Mouse (Mus musculus): ENCODE measurements around the gene Ptprq.

Ptprq gene

GRCm38 (mm10) chr10:107628104-107628503 lies 91.7 kb downstream of the Ptprq start:
- DNase-seq (ENCODE audit: low spot score in 2 of 2) = no peak

GRCm38 (mm10) chr10:107626648-107627047 lies 93.2 kb downstream of the Ptprq start:
- no peak for DNase-seq (ENCODE audit: low spot score in 2 of 2)

GRCm38 (mm10) chr10:107624211-107624610 lies 95.6 kb downstream of the Ptprq start:
- DNase-seq (ENCODE audit: low spot score in 2 of 2) = no peak

DNA sequence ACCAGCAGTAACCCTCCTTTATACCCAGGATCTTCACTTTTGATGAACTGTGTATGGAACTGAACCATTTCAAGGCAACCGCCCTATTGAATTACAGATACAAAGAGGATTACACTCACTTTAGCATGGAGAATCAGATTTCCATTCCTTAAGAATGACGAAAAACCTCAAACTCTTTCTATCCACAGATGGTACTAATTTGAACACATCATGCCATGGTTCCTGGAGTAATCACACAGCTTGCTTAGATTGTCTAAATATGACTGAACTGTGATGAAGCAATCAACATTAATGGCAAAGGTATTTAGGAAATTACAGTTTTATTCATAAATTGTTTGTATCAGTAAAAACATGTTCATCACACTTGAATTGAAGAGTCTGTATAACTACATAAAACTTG lies 104.4 kb downstream of the Ptprq start:
- DNase-seq (ENCODE audit: low spot score in 2 of 2) = no peak

- DNase-seq (ENCODE audit: low spot score in 2 of 2) = no peak
These were observed 118.5 kb downstream of the Ptprq start for GRCm38 (mm10) chr10:107601371-107601770.

GRCm38 (mm10) chr10:107583360-107583759 lies 136.5 kb downstream of the Ptprq start:
- DNase-seq (ENCODE audit: low spot score in 2 of 2) = no peak

DNA sequence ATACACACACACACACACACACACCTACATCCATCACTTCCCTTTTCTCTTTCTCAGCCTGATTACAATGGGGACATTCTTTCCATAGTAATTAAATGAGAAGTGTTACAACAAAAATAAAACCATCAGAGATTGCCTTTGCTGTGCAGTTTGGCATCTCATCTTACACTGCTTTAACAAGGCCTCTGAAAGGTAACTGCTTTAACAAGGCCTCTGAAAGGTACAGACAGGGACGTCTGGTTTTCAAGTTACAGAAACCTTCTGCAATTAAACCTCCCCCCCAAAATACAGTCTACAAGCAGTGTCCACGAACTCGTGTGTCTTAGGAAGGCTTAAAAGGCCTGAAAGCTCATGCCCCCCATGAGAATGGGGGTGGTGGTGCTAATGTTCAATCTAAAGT lies 150.8 kb downstream of the Ptprq start:
- DNase-seq (ENCODE audit: low spot score in 2 of 2) = no peak

GRCm38 (mm10) chr10:107568261-107568660 lies 151.6 kb downstream of the Ptprq start:
- DNase-seq (ENCODE audit: low spot score in 2 of 2) = no peak

- no peak for DNase-seq (ENCODE audit: low spot score in 2 of 2)
These were observed 157.0 kb downstream of the Ptprq start for GRCm38 (mm10) chr10:107562875-107563274.

GRCm38 (mm10) chr10:107560881-107561280 lies 159.0 kb downstream of the Ptprq start:
- DNase-seq (ENCODE audit: low spot score in 2 of 2) = no peak

DNA sequence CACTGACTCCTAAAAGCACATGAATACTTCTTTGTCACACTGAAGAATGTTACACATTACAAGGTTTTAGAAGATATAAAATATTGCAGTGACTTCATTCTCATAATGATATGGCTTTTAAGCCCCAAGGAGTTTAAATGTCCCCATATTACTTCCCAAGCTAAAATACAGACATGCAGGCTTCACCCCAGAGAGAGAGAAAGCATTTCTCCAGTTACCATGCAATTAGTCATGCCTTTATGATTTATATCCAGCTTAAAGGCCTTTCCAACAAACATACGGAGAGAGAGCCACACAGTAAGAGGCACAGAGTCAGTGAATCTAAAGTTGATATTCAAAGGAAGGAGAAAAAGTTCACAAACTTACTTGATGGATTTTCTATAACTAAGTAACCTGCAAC lies 176.8 kb downstream of the Ptprq start:
- DNase-seq (ENCODE audit: low spot score in 2 of 2) = no peak

DNA sequence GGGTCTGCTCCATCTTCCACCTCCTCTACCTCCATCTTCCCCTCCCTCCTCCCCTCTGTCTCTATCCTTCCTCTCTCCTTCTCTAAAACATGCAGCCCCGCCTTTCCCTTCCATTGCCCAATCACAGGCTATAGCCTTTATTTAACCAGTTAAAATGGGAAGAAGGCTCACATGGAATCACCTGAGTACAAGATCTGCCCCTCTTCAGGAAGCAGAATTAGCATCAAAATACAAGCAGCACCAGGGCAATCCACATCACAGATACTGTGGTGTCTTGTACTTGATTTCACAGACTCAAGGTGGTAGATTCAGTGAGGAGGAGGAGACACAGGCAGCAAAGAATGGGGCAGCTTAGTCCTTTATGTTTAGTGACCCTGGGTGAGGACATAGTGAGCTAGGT lies 191.1 kb downstream of the Ptprq start:
- DNase-seq (ENCODE audit: low spot score in 2 of 2) = no peak

- DNase-seq (ENCODE audit: low spot score in 2 of 2) = no peak
These were observed 200.6 kb downstream of the Ptprq start for GRCm38 (mm10) chr10:107519216-107519615.

GRCm38 (mm10) chr10:107516641-107517040 lies 203.2 kb downstream of the Ptprq start:
- no peak for DNase-seq (ENCODE audit: low spot score in 2 of 2)

DNA sequence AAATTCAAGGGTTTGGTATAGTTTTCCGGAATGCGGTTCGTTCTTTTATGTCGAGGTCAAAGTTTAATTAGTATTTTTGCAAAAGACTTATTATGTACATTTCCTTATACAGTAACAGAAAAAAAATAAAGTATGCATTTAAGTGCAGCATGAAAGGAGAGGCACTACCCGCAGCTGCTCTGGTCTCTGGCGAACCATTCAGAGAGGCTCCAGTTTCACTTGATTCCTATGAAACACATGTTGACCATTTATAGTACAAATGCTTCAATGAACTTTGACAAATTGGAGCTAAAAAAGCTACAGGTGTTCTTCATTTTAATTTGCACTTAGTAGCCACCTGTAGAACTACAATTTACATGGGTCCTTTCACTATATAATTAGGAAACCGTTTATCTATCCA lies 205.1 kb downstream of the Ptprq start:
- DNase-seq (ENCODE audit: low spot score in 2 of 2) = no peak

GRCm38 (mm10) chr10:107506397-107506796 lies 213.5 kb downstream of the Ptprq start:
- no peak for DNase-seq (ENCODE audit: low spot score in 2 of 2)

DNA sequence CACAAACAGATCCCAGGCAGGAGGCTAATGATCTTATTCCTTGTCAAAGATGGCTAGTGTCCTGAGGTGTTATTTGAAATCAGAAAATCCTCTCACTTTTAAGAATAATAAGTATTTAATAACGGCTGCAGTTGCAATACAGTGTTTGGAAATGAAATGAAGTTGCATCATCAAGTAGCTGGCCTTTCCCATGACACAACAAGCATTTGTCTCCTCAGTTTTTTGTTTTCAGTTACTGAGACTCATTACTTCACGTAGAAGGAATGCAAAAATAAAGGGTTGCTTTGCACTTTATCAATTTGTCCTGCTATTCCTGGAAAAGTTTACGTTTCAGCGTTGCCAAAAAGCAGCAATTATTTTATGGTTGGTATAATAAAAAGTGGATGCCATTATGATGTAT lies 216.4 kb downstream of the Ptprq start:
- DNase-seq (ENCODE audit: low spot score in 2 of 2) = no peak

DNA sequence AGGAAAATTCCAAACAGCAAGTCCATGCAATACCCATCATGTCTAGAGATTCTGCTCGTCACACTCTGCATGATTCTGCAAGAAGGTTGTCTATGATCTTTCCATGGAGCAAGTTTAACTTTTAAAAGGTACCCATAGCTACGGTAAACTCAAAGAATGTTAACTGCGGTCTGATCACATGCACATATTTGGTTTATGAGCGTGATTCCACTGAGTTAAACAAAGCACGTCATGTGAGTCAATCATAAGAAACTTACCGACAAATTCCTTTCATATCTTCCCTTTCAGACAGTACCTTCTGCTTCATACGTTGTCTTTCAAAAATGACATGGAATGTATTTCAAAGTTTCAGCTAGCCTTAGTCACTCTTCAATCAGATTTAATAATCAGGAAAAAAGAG lies 217.7 kb downstream of the Ptprq start:
- DNase-seq (ENCODE audit: low spot score in 2 of 2) = no peak

- DNase-seq (ENCODE audit: low spot score in 2 of 2) = no peak
These were observed 220.2 kb downstream of the Ptprq start for GRCm38 (mm10) chr10:107499656-107500055.

GRCm38 (mm10) chr10:107496402-107496801 lies 223.4 kb downstream of the Ptprq start:
- no peak for DNase-seq (ENCODE audit: low spot score in 2 of 2)

DNA sequence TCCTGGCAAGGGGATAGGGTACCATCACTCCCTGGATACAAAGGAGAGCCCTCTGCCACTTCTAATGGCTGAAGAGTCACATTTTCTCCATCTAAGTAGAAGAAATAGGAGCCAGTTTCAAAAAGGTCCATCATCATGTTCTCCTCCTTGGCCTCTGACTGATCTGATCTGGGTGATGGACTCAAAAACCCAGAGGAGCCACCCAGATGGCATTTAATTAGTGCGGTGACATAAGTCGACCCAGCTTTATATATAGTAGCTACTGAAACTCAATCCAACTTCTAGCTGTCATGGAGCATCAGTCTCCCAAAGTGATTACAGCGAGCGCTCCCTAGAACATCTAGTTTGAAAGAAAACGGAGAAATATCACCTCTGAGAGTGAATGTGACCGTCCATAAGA lies 225.3 kb downstream of the Ptprq start, which contains the start of gene Myf6:
Myf6 (minus strand) TSS at position 170 of the 400 bp plus-strand sequence.
- DNase-seq (ENCODE audit: low spot score in 2 of 2) = no peak

- no peak for DNase-seq (ENCODE audit: low spot score in 2 of 2)
These were observed 226.0 kb downstream of the Ptprq start for GRCm38 (mm10) chr10:107493580-107494474.

- no peak for DNase-seq (ENCODE audit: low spot score in 2 of 2)
These were observed 226.8 kb downstream of the Ptprq start for GRCm38 (mm10) chr10:107492867-107493579.

Measured in cerebellum, postnatal 4 days (tissue).